ENCODE assay signal across 10 mouse cellular contexts in the genomic region with DNA sequence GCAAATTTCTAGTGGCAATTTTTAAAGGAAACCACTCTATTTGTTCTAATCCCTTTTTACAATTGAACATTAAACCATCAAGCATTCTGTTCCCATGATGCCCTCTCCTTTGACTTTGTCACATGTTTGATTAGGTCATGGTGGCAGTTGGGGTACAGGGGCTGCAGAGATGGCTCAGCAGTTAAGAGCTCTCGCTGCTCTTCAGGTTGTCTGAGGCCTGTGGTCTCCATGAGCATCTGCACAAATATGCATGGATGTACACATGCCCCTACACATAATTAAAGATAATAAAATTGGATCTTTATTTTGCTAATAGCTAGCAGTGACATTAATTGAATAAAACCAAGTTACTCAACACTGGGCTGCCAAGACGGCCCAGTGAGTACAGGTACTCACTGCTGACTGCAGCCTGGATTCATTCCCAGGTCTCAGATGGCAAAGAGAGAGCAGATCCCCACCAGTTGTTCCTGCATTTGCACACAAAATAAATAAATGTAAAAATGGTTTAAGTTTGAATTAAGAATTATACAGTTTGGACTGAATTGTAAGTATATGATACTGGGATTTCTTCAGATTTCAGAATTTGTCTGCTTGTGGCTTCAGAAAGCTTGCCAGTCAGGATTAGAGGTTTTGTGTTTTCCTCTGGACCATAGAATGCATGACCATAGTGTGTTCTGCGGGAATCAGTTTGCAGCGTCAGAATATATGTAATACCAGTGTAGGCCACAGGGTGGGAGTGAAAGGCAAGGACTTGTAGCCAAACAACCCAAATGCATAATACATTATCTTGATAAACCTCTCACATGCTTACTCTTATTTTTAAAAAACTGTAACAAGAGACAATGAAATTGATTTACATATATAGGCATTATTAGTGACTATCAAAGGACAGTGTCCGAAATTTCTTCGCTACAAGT.
DNase-seq lines count a peak whose midpoint lies in the region; ATAC-seq and TF ChIP-seq lines count a peak whose summit lies in the region.
"Had no signal": no experiment of that assay in that cellular context is flagged by ENCODE, and none has a peak within 500 bp of the region (broad histone marks: within the 10 kb centered on the region; RNA-seq: fewer than 3 reads in every experiment).

No protein-coding gene starts in this region.

- H3K4me1 ChIP-seq in embryonic facial prominence, embryonic 11.5 days (ENCODE audit: control insufficient read depth, insufficient read depth, low read length) = no peaks in the 10 kb centered on the region
- H3K4me1 ChIP-seq in hindbrain, embryonic 11.5 days (replicated peaks; ENCODE audit: control insufficient read depth, insufficient read depth, low read length) = no peaks in the 10 kb centered on the region
- H3K4me1 ChIP-seq in midbrain, embryonic 13.5 days (replicated peaks) = no peaks in the 10 kb centered on the region

- H3K4me2 ChIP-seq in embryonic facial prominence, embryonic 11.5 days (ENCODE audit: low read depth, low read length) = no peak overlapping the region
- no peak overlapping the region for H3K4me2 ChIP-seq in hindbrain, embryonic 11.5 days (replicated peaks; ENCODE audit: low read depth, low read length)
- no peak overlapping the region for H3K4me2 ChIP-seq in midbrain, embryonic 13.5 days (replicated peaks)

- TF ChIP-seq CTCF in left cerebral cortex, adult 2 months (IDR thresholded peaks at IDR 0.05) = peak; percentile 85

- no peak overlapping the region for H3K4me3 ChIP-seq in embryonic facial prominence, embryonic 11.5 days (ENCODE audit: low read depth, low read length)
- H3K4me3 ChIP-seq in hindbrain, embryonic 11.5 days (ENCODE audit: low read depth, low read length) = no peak overlapping the region
- no peak overlapping the region for H3K4me3 ChIP-seq in left cerebral cortex, adult 2 months
- H3K4me3 ChIP-seq in midbrain, embryonic 13.5 days (replicated peaks) = no peak overlapping the region
- H3K4me3 ChIP-seq: erythroblast, embryonic 14.5 days; megakaryocyte, embryonic 14.5 days had no signal

- no peaks in the 10 kb centered on the region for H3K27me3 ChIP-seq in embryonic facial prominence, embryonic 11.5 days (ENCODE audit: control insufficient read depth, insufficient read depth, low read length)
- H3K27me3 ChIP-seq in hindbrain, embryonic 11.5 days (ENCODE audit: control insufficient read depth, insufficient read depth, low read length) = no peaks in the 10 kb centered on the region
- H3K27me3 ChIP-seq in midbrain, embryonic 13.5 days = no peaks in the 10 kb centered on the region
- H3K27me3 ChIP-seq: megakaryocyte, embryonic 14.5 days had no signal

- H3K27ac ChIP-seq in embryonic facial prominence, embryonic 11.5 days (replicated peaks; ENCODE audit: low read depth, low read length) = no peak overlapping the region
- no peak overlapping the region for H3K27ac ChIP-seq in hindbrain, embryonic 11.5 days (ENCODE audit: low read depth, low read length)
- H3K27ac ChIP-seq in left cerebral cortex, adult 2 months = no peak overlapping the region
- H3K27ac ChIP-seq in midbrain, embryonic 13.5 days = no peak overlapping the region

- H3K9ac ChIP-seq in embryonic facial prominence, embryonic 11.5 days (replicated peaks; ENCODE audit: low read length) = no peak overlapping the region
- no peak overlapping the region for H3K9ac ChIP-seq in hindbrain, embryonic 11.5 days (ENCODE audit: low read depth, low read length)
- H3K9ac ChIP-seq in midbrain, embryonic 13.5 days (replicated peaks) = no peak overlapping the region

- WGBS in embryonic facial prominence, embryonic 11.5 days = 52% methylated on average over 6 of the region's 6 CpGs
- WGBS in hindbrain, embryonic 11.5 days = 57% methylated on average over 6 of the region's 6 CpGs
- WGBS in midbrain, embryonic 13.5 days = 53% methylated on average over 6 of the region's 6 CpGs

- DNase-seq in testis, postnatal 10 days (ENCODE audit: low spot score) = peak; percentile 49
- no peak for DNase-seq in testis, postnatal 14 days (ENCODE audit: low spot score)
- DNase-seq in adrenal gland, postnatal 25 days = peak; percentile 23
- peak; percentile 74 for DNase-seq in embryonic facial prominence, embryonic 11.5 days (ENCODE audit: low spot score)
- DNase-seq in hindbrain, embryonic 11.5 days (ENCODE audit: low spot score) = peak; percentile 71
- DNase-seq in left cerebral cortex, adult 2 months (ENCODE audit: extremely low spot score in 1 of 2, low spot score in 2 of 2) = peak; percentile 65 to 72
- peak; percentile 37 for DNase-seq in thymus, postnatal 0 days (ENCODE audit: low spot score)

- no peaks in the 10 kb centered on the region for H3K9me3 ChIP-seq in embryonic facial prominence, embryonic 11.5 days (replicated peaks; ENCODE audit: control insufficient read depth, low read length)
- no peaks in the 10 kb centered on the region for H3K9me3 ChIP-seq in hindbrain, embryonic 11.5 days (ENCODE audit: control insufficient read depth, low read length)
- no peaks in the 10 kb centered on the region for H3K9me3 ChIP-seq in midbrain, embryonic 13.5 days
- H3K9me3 ChIP-seq: megakaryocyte, embryonic 14.5 days had no signal

- intact Hi-C loops in left cerebral cortex, adult 2 months (cut with DNase I) = loop anchor here (2.0 kb wide), 1 partner anchor 326 kb away; no protein-coding TSS in a partner anchor

- H3K36me3 ChIP-seq in embryonic facial prominence, embryonic 11.5 days (replicated peaks; ENCODE audit: control insufficient read depth, insufficient read depth, low read depth, low read length) = no peaks in the 10 kb centered on the region
- no peaks in the 10 kb centered on the region for H3K36me3 ChIP-seq in hindbrain, embryonic 11.5 days (ENCODE audit: control insufficient read depth, insufficient read depth, low read length)
- no peaks in the 10 kb centered on the region for H3K36me3 ChIP-seq in midbrain, embryonic 13.5 days

- 0 out of 2 replicates have a peak, but pooled peaks have one; percentile 48 for ATAC-seq in embryonic facial prominence, embryonic 11.5 days (replicated peaks; ENCODE audit: insufficient number of reproducible peaks, low FRiP score, low TSS enrichment, low read depth)
- peak; percentile 69 for ATAC-seq in hindbrain, embryonic 11.5 days (ENCODE audit: low FRiP score)
- peak; percentile 89 for ATAC-seq in midbrain, embryonic 13.5 days
